Mouse (Mus musculus) neural tube, embryonic 15.5 days (tissue): ENCODE data around the gene Dmc1. TPM values are rescaled to one million over a fixed set of nuclear protein-coding genes. Genes with fewer than 3 reads are reported as not detected.

ENCODE experiments used
- ATAC-seq: fragments of 200-750 bp; cut with Nextera tagmentation; 2 replicates; pipeline ENCODE4 v1.8.0; 2017; ENCODE audit warnings: mild to moderate bottlenecking, moderate TSS enrichment, moderate library complexity; ENCODE audit not compliant: low FRiP score
- H3K27ac ChIP-seq: fragments of 300-500 bp; sonication (generic); replicated peaks from 2 replicates; pipeline ENCODE4 v1.5.1; 2015; ENCODE audit warnings: mild to moderate bottlenecking, inconsistent platforms
- H3K27me3 ChIP-seq: fragments of 300-500 bp; sonication (generic); replicated peaks from 2 replicates; pipeline ENCODE4 v1.6.1; 2015; ENCODE audit warnings: inconsistent platforms
- H3K36me3 ChIP-seq: fragments of 300-500 bp; sonication (generic); 2 replicates; pipeline ENCODE4 v1.6.1; 2015; ENCODE audit warnings: inconsistent platforms
- H3K4me1 ChIP-seq: fragments of 300-500 bp; sonication (generic); 2 replicates; pipeline ENCODE4 v1.6.1; 2015; ENCODE audit warnings: inconsistent platforms
- H3K4me2 ChIP-seq: fragments of 300-500 bp; sonication (generic); 2 replicates; pipeline ENCODE4 v1.6.1; 2015; ENCODE audit warnings: inconsistent platforms, mild to moderate bottlenecking, moderate library complexity
- H3K4me3 ChIP-seq: fragments of 300-500 bp; sonication (generic); replicated peaks from 2 replicates; pipeline ENCODE4 v1.5.1; 2015; ENCODE audit warnings: mild to moderate bottlenecking, inconsistent platforms
- H3K9ac ChIP-seq: fragments of 300-500 bp; sonication (generic); replicated peaks from 2 replicates; pipeline ENCODE4 v1.6.1; 2015; ENCODE audit warnings: mild to moderate bottlenecking, inconsistent platforms
- H3K9me3 ChIP-seq: fragments of 300-500 bp; sonication (generic); replicated peaks from 2 replicates; pipeline ENCODE4 v1.6.1; 2016; ENCODE audit warnings: inconsistent platforms
- WGBS: fragments of 180-500 bp; shearing (Covaris S2); methylation state at CpG from one replicate; pipeline ENCODE4 v1.1.7; 2015; ENCODE audit warnings: mixed read lengths; 5-methylcytosine and 5-hydroxymethylcytosine counted together
- polyA plus RNA-seq: library from polyadenylated mRNA; unstranded; fragments of >200 nt; fragmentation: Nextera tagmentation; extraction: Ambion mirVana; gene quantifications from 2 replicates; pipeline ENCODE4 v1.2.1, GENCODE M21; 2015

Dmc1 gene
- polyA plus RNA-seq, 1 experiment from 2014 or later, result 1.0 TPM

GRCm38 (mm10) chr15:79609226-79609625, 4.3 kb upstream of the Dmc1 start:
- Histone ChIP-seq H3K4me1 (peaks cover 12% of the 10 kb centered on the region), H3K4me3 (no peak overlapping the region), H3K9ac (no peak overlapping the region), H3K36me3 (peaks cover 28% of the 10 kb centered on the region), H3K27ac (no peak overlapping the region), H3K4me2 (no peak overlapping the region), H3K9me3 (no peaks in the 10 kb centered on the region), H3K27me3 (no peaks in the 10 kb centered on the region)
- 98% methylated on average over 2 of the region's 2 CpGs for WGBS
- no peak for ATAC-seq

DNA sequence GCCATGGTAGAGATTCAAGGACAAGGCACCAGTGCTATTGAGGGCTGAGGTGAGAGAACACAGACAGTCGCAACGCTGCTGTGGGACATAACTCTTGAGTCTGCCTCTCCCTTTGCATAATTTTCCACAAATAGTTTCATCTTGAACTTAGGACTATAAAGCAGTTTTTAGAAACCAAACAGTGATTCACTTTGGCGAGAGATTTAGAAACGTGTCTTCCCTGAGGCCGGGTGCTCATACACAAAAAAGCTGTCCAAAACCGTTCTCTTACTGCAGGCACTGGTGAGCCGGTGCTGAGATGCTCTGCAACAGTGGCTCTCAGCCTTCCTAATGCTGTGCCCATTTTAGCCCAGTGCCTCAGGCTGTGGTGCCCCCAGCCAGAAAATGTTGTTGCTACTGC, 3.3 kb upstream of the Dmc1 start:
- no peak overlapping the region for H3K4me3 ChIP-seq
- H3K9me3 ChIP-seq, result no peaks in the 10 kb centered on the region
- no peak overlapping the region for H3K9ac ChIP-seq
- H3K4me1 ChIP-seq, result peaks cover 13% of the 10 kb centered on the region
- WGBS, result 82% methylated on average over 7 of the region's 7 CpGs
- ATAC-seq, result no peak
- H3K4me2 ChIP-seq, result no peak overlapping the region
- no peak overlapping the region for H3K27ac ChIP-seq
- H3K36me3 ChIP-seq, result peaks cover 22% of the 10 kb centered on the region
- 0 out of 2 replicates have a peak, but pooled peaks cover 2% of the 10 kb centered on the region for H3K27me3 ChIP-seq

- H3K4me2 ChIP-seq, result no peak overlapping the region
- H3K4me3 ChIP-seq, result no peak overlapping the region
- H3K9me3 ChIP-seq, result no peaks in the 10 kb centered on the region
- peaks cover 19% of the 10 kb centered on the region for H3K36me3 ChIP-seq
- no peak overlapping the region for H3K9ac ChIP-seq
- no peak for ATAC-seq
- H3K27me3 ChIP-seq, result 0 out of 2 replicates have a peak, but pooled peaks cover 2% of the 10 kb centered on the region
- no peak overlapping the region for H3K27ac ChIP-seq
- 59% methylated on average over 2 of the region's 2 CpGs for WGBS
- H3K4me1 ChIP-seq, result peaks cover 13% of the 10 kb centered on the region
Measured at GRCm38 (mm10) chr15:79607757-79608156, 2.8 kb upstream of the Dmc1 start.

DNA sequence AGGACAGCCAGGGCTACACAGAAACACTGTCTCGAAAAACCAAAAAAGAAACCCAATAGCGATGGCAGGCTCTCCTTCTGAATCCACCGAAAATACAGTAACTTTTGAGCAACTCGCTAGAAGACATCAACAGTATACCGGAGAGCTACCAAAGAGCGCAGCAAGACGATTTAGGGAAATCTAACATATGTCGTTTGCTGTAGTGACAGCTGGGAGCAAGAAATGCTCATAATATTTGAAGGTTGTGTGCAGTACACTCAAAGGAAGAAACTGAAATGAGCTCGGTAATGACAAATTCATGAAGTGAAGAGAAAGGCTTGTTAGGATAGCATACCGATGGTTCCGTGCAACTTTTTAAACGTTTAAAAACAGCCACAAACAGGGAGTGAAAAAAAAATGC, 1.3 kb upstream of the Dmc1 start:
- Histone ChIP-seq H3K36me3 (peaks cover 8% of the 10 kb centered on the region), H3K4me3 (no peak overlapping the region), H3K4me2 (no peak overlapping the region), H3K9me3 (no peaks in the 10 kb centered on the region), H3K27ac (no peak overlapping the region), H3K27me3 (0 out of 2 replicates have a peak, but pooled peaks cover 2% of the 10 kb centered on the region), H3K4me1 (peaks cover 13% of the 10 kb centered on the region), H3K9ac (no peak overlapping the region)
- ATAC-seq, result no peak
- WGBS, result 90% methylated on average over 12 of the region's 12 CpGs

GRCm38 (mm10) chr15:79600176-79600575, 4.7 kb downstream of the Dmc1 start:
- no peaks in the 10 kb centered on the region for H3K36me3 ChIP-seq
- no peak for ATAC-seq
- WGBS, result 85% methylated on average over 2 of the region's 2 CpGs

DNA sequence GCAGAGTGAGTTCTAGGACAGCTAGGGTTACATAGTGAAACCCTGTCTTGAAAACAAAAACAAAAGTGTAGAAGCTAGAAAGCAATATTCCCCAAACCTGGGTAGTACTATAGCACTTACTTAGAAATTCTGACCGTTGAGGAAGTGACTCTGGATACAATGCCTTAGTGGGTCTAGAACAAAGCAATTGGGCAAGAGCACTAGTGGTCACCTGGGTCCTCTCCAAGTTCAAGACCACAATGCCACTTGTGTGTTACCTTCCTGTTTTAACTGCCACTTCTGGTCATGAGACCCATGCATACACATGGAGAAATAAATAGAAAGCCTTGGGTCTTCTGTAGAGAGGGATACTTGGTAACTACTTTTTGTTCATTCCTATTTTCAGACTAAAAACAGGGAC, 6.2 kb downstream of the Dmc1 start:
- ATAC-seq, result no peak
- Histone ChIP-seq H3K9me3 (no peaks in the 10 kb centered on the region), H3K4me2 (no peak overlapping the region), H3K36me3 (no peaks in the 10 kb centered on the region), H3K27ac (no peak overlapping the region), H3K4me1 (no peaks in the 10 kb centered on the region), H3K27me3 (no peaks in the 10 kb centered on the region), H3K9ac (no peak overlapping the region), H3K4me3 (no peak overlapping the region)
- WGBS, result 91% methylated on average over 1 of the region's 1 CpGs

More at GRCm38 (mm10) chr15:79600176-79600575, 4.7 kb downstream of the Dmc1 start:
- H3K4me3 ChIP-seq, result no peak overlapping the region
- no peaks in the 10 kb centered on the region for H3K9me3 ChIP-seq
- no peak overlapping the region for H3K9ac ChIP-seq
- H3K4me1 ChIP-seq, result peaks cover 10% of the 10 kb centered on the region
- 0 out of 2 replicates have a peak, but pooled peaks cover 2% of the 10 kb centered on the region for H3K27me3 ChIP-seq
- H3K27ac ChIP-seq, result no peak overlapping the region
- no peak overlapping the region for H3K4me2 ChIP-seq

DNA sequence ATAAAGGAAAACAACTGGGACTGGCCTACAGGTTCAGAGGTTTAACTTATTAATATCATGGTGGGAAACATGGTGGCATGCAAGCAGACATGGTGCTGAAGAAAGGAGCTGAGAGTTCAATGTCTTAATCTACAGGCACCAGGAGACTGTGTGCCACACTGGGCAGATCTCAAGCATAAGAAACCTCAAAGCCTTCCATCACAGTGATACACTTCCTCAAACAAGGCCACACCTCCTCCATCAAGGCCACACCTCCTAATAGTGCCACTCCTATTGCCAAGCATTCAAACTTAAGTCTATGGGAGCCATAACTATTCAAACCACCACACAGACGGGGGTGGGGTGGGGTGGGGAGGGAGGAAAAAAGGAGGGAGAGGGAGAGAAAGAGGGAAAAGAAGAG, 23.3 kb downstream of the Dmc1 start:
- H3K9me3 ChIP-seq, result no peaks in the 10 kb centered on the region
- H3K9ac ChIP-seq, result no peak overlapping the region
- no peak overlapping the region for H3K4me2 ChIP-seq
- no peak for ATAC-seq
- H3K27me3 ChIP-seq, result no peaks in the 10 kb centered on the region
- H3K27ac ChIP-seq, result no peak overlapping the region
- H3K36me3 ChIP-seq, result no peaks in the 10 kb centered on the region
- H3K4me1 ChIP-seq, result no peaks in the 10 kb centered on the region
- no peak overlapping the region for H3K4me3 ChIP-seq
- 57% methylated on average over 1 of the region's 1 CpGs for WGBS

- no peaks in the 10 kb centered on the region for H3K36me3 ChIP-seq
- no peaks in the 10 kb centered on the region for H3K4me1 ChIP-seq
- H3K4me2 ChIP-seq, result no peak overlapping the region
- no peak for ATAC-seq
- H3K9ac ChIP-seq, result no peak overlapping the region
- no peaks in the 10 kb centered on the region for H3K27me3 ChIP-seq
- WGBS, result 71% methylated on average over 6 of the region's 6 CpGs
- no peak overlapping the region for H3K27ac ChIP-seq
- H3K4me3 ChIP-seq, result no peak overlapping the region
- H3K9me3 ChIP-seq, result no peaks in the 10 kb centered on the region
Measured at GRCm38 (mm10) chr15:79577671-79578426, 27.1 kb downstream of the Dmc1 start.

- H3K4me3 ChIP-seq, result no peak overlapping the region
- 88% methylated on average over 2 of the region's 2 CpGs for WGBS
- H3K4me1 ChIP-seq, result no peaks in the 10 kb centered on the region
- H3K9ac ChIP-seq, result no peak overlapping the region
- no peaks in the 10 kb centered on the region for H3K27me3 ChIP-seq
- no peak overlapping the region for H3K4me2 ChIP-seq
- H3K36me3 ChIP-seq, result no peaks in the 10 kb centered on the region
- ATAC-seq, result no peak
- no peaks in the 10 kb centered on the region for H3K9me3 ChIP-seq
- no peak overlapping the region for H3K27ac ChIP-seq
Measured at GRCm38 (mm10) chr15:79576947-79577346, 28.0 kb downstream of the Dmc1 start.

GRCm38 (mm10) chr15:79575543-79576222, 29.2 kb downstream of the Dmc1 start:
- H3K36me3 ChIP-seq, result no peaks in the 10 kb centered on the region
- no peaks in the 10 kb centered on the region for H3K27me3 ChIP-seq
- H3K9ac ChIP-seq, result no peak overlapping the region
- WGBS, result 68% methylated on average over 1 of the region's 1 CpGs
- no peak overlapping the region for H3K4me2 ChIP-seq
- no peaks in the 10 kb centered on the region for H3K4me1 ChIP-seq
- H3K9me3 ChIP-seq, result no peaks in the 10 kb centered on the region
- no peak overlapping the region for H3K4me3 ChIP-seq
- H3K27ac ChIP-seq, result no peak overlapping the region
- ATAC-seq, result no peak

- Histone ChIP-seq H3K9ac (no peak overlapping the region), H3K4me1 (no peaks in the 10 kb centered on the region), H3K4me3 (no peak overlapping the region), H3K27me3 (no peaks in the 10 kb centered on the region), H3K36me3 (no peaks in the 10 kb centered on the region), H3K9me3 (no peaks in the 10 kb centered on the region), H3K27ac (no peak overlapping the region), H3K4me2 (no peak overlapping the region)
- ATAC-seq, result no peak
- 83% methylated on average over 9 of the region's 9 CpGs for WGBS
Measured at GRCm38 (mm10) chr15:79562417-79562816, 42.5 kb downstream of the Dmc1 start.

DNA sequence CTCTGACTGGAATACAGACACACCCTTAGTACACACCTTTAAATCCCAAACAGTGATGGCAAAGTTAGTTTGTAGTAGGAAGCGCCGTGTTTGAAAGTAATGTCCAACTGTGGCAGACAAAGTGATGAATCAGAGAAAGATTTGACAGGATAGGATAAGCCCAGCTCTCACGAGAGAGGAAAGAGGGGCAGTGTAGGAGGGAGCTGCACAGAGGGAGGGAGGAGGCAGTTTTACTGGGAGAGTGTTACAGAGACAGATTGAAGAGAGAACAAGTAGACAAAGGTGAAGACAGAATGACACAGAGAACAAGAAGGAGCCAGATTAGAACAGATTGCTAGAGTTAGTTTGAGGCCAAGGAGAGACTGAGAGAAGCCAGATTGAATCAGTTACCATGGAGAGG, 45.3 kb downstream of the Dmc1 start:
- Histone ChIP-seq H3K4me2 (no peak overlapping the region), H3K9ac (no peak overlapping the region), H3K9me3 (no peaks in the 10 kb centered on the region), H3K27ac (no peak overlapping the region), H3K4me3 (no peak overlapping the region), H3K27me3 (no peaks in the 10 kb centered on the region), H3K36me3 (no peaks in the 10 kb centered on the region), H3K4me1 (no peaks in the 10 kb centered on the region)
- ATAC-seq, result no peak
- 78% methylated on average over 3 of the region's 3 CpGs for WGBS
